8 mouse cellular contexts compared by ENCODE assay signal in genomic region chr7:141463824-141464602, GRCm38 (mm10). TPM values are rescaled to one million over a fixed set of nuclear protein-coding genes. Genes with fewer than 3 reads are reported as not detected.
A peak's percentile ranks its signal among the peaks of the same experiment; 100 is the strongest.
DNase-seq lines count a peak whose midpoint lies in the region; ATAC-seq and TF ChIP-seq lines count a peak whose summit lies in the region.

No protein-coding gene starts in this region.

- no peaks in the 10 kb centered on the region for H3K9me3 ChIP-seq in heart, postnatal 0 days (replicated peaks; ENCODE audit: control insufficient read depth, low read length)
- no peaks in the 10 kb centered on the region for H3K9me3 ChIP-seq in limb, embryonic 10.5 days (replicated peaks)
- H3K9me3 ChIP-seq in midbrain, embryonic 13.5 days, result no peaks in the 10 kb centered on the region

- H3K27me3 ChIP-seq in testis, adult 2 months (ENCODE audit: control insufficient read depth, insufficient read depth, low read length), result no peaks in the 10 kb centered on the region
- peaks cover 16% of the 10 kb centered on the region; the same call in 1 of the 2 replicates for H3K27me3 ChIP-seq in heart, postnatal 0 days (ENCODE audit: control insufficient read depth, insufficient read depth, low read length)
- peaks cover 79% of the 10 kb centered on the region for H3K27me3 ChIP-seq in limb, embryonic 10.5 days (ENCODE audit: low read depth, poor library complexity, severe bottlenecking)
- H3K27me3 ChIP-seq in midbrain, embryonic 13.5 days, result peaks cover 82% of the 10 kb centered on the region

- no peak for TF ChIP-seq CTCF in testis, adult 2 months (IDR thresholded peaks at IDR 0.05; ENCODE audit: control insufficient read depth, insufficient read depth, insufficient replicate concordance, low read depth, low read length)
- TF ChIP-seq CTCF in heart, postnatal 0 days (IDR thresholded peaks at IDR 0.05; ENCODE audit: low read depth), result no peak

- peak overlapping the region; percentile 66 for H3K4me3 ChIP-seq in testis, adult 2 months (ENCODE audit: control insufficient read depth, low read depth, low read length)
- peak overlapping the region; percentile 36 for H3K4me3 ChIP-seq in heart, postnatal 0 days (ENCODE audit: low read depth, low read length)
- H3K4me3 ChIP-seq in limb, embryonic 10.5 days, result peak overlapping the region; percentile 40
- peak overlapping the region; percentile 16; the same call in 1 of the 2 replicates for H3K4me3 ChIP-seq in midbrain, embryonic 13.5 days (replicated peaks)

- peak overlapping the region; percentile 53 for H3K4me2 ChIP-seq in heart, postnatal 0 days (ENCODE audit: low read depth, low read length)
- H3K4me2 ChIP-seq in midbrain, embryonic 13.5 days (replicated peaks), result 0 out of 2 replicates have a peak overlapping the region, but pooled peaks have one; percentile 36

- H3K27ac ChIP-seq in testis, adult 2 months (ENCODE audit: control insufficient read depth, insufficient read depth, low read depth, low read length), result no peak overlapping the region; the same call in 1 of the 2 replicates
- H3K27ac ChIP-seq in heart, postnatal 0 days (ENCODE audit: low read depth), result peak overlapping the region; percentile 78
- H3K27ac ChIP-seq in limb, embryonic 10.5 days, result peak overlapping the region; percentile 66
- H3K27ac ChIP-seq in midbrain, embryonic 13.5 days, result no peak overlapping the region

- TF ChIP-seq EP300 in heart, postnatal 0 days (IDR thresholded peaks at IDR 0.05; ENCODE audit: low read depth), result peak; percentile 31; the same call in 1 of the 2 replicates

- TF ChIP-seq POLR2A in testis, adult 2 months (IDR thresholded peaks at IDR 0.05; ENCODE audit: control insufficient read depth, low read depth, low read length), result no peak

- ATAC-seq in heart, postnatal 0 days (ENCODE audit: insufficient read depth, low read depth), result 0 out of 2 replicates have a peak, but pooled peaks have one; percentile 1
- no peak for ATAC-seq in midbrain, embryonic 13.5 days

- H3K4me1 ChIP-seq in testis, adult 2 months (ENCODE audit: control insufficient read depth, insufficient read depth, low read length), result peaks cover 62% of the 10 kb centered on the region
- H3K4me1 ChIP-seq in heart, postnatal 0 days (ENCODE audit: control insufficient read depth, insufficient read depth), result peaks cover 20% of the 10 kb centered on the region
- H3K4me1 ChIP-seq in limb, embryonic 10.5 days, result peaks cover 82% of the 10 kb centered on the region
- H3K4me1 ChIP-seq in midbrain, embryonic 13.5 days (replicated peaks), result peaks cover 37% of the 10 kb centered on the region

- 32% methylated on average over 12 of the region's 12 CpGs for WGBS in heart, postnatal 0 days
- WGBS in limb, embryonic 10.5 days, result 22% methylated on average over 12 of the region's 12 CpGs
- WGBS in midbrain, embryonic 13.5 days, result 14% methylated on average over 12 of the region's 12 CpGs

- no peak for DNase-seq in testis, postnatal 10 days (ENCODE audit: low spot score)
- peak; percentile 68 for DNase-seq in heart, postnatal 0 days (ENCODE audit: low spot score)
- DNase-seq in limb, embryonic 10.5 days (ENCODE audit: low spot score), result no peak
- no peak for DNase-seq in frontal cortex, adult 2 months (ENCODE audit: extremely low spot score in 1 of 2, low spot score in 1 of 2)
- no peak for DNase-seq in layer of hippocampus, postnatal 10 days (ENCODE audit: low spot score in 2 of 2)
- DNase-seq in right cerebral cortex, postnatal 25 days, result no peak

- no peaks in the 10 kb centered on the region for H3K36me3 ChIP-seq in testis, adult 2 months (ENCODE audit: control insufficient read depth, insufficient read depth, low read length)
- peaks cover 15% of the 10 kb centered on the region for H3K36me3 ChIP-seq in heart, postnatal 0 days (replicated peaks; ENCODE audit: control insufficient read depth, insufficient read depth, low read length)
- peaks cover 5% of the 10 kb centered on the region; the same call in 1 of the 2 replicates for H3K36me3 ChIP-seq in limb, embryonic 10.5 days
- H3K36me3 ChIP-seq in midbrain, embryonic 13.5 days, result peaks cover 11% of the 10 kb centered on the region

- H3K9ac ChIP-seq in heart, postnatal 0 days (replicated peaks; ENCODE audit: low read depth, low read length), result 0 out of 2 replicates have a peak overlapping the region, but pooled peaks have one; percentile 9
- no peak overlapping the region; the same call in 1 of the 2 replicates for H3K9ac ChIP-seq in midbrain, embryonic 13.5 days (replicated peaks)

RNA-seq across cellular contexts. Expression of gene Cracr2b, which starts 3.1 kb away (rescaled TPM):
- 2.1 and 2.4 TPM in 2 replicates for polyA plus RNA-seq in testis, adult 2 months (2012; rRNA removed)
- 6.2 and 134 TPM in 2 replicates for total RNA-seq in heart, postnatal 0 days (2014; rRNA removed; ENCODE audit: low replicate concordance)
- 23.9 and 24.2 TPM in 2 replicates for polyA plus RNA-seq in heart, postnatal 0 days (2015; fragmentation: Nextera tagmentation; extraction: Ambion mirVana)
- 7.0 and 7.8 TPM in 2 replicates for polyA plus RNA-seq in limb, embryonic 10.5 days (2016; fragmentation: Nextera tagmentation; extraction: Ambion mirVana)
- 6.8 TPM in 2 replicates for polyA plus RNA-seq in midbrain, embryonic 13.5 days (2015; fragmentation: Nextera tagmentation; extraction: Ambion mirVana)
- 5.1 and 8.7 TPM in 2 replicates for polyA plus RNA-seq in frontal cortex, adult 2 months (2012; rRNA removed)
- 1 to 10 TPM; 4.6 to 7.2 TPM for total RNA-seq in layer of hippocampus, postnatal 10 days (2021)

RNA-seq across cellular contexts. Expression of gene Cd151, which starts 3.2 kb away (rescaled TPM):
- polyA plus RNA-seq in testis, adult 2 months (2012; rRNA removed), result 102 and 104 TPM in 2 replicates
- 288 and 323 TPM in 2 replicates for total RNA-seq in heart, postnatal 0 days (2014; rRNA removed; ENCODE audit: low replicate concordance)
- polyA plus RNA-seq in heart, postnatal 0 days (2015; fragmentation: Nextera tagmentation; extraction: Ambion mirVana), result 37.8 and 39.7 TPM in 2 replicates
- polyA plus RNA-seq in limb, embryonic 10.5 days (2016; fragmentation: Nextera tagmentation; extraction: Ambion mirVana), result 14.0 and 15.8 TPM in 2 replicates
- polyA plus RNA-seq in midbrain, embryonic 13.5 days (2015; fragmentation: Nextera tagmentation; extraction: Ambion mirVana), result 15.4 and 19.9 TPM in 2 replicates
- polyA plus RNA-seq in frontal cortex, adult 2 months (2012; rRNA removed), result 61.0 and 61.7 TPM in 2 replicates
- total RNA-seq in layer of hippocampus, postnatal 10 days (2021), result 10 to 100 TPM; 38.7 to 39.9 TPM

RNA-seq across cellular contexts. Expression of gene Pnpla2, which starts 9.0 kb away (rescaled TPM):
- polyA plus RNA-seq in testis, adult 2 months (2012; rRNA removed), result 379 and 436 TPM in 2 replicates
- 47.9 and 63.8 TPM in 2 replicates for total RNA-seq in heart, postnatal 0 days (2014; rRNA removed; ENCODE audit: low replicate concordance)
- 157 and 159 TPM in 2 replicates for polyA plus RNA-seq in heart, postnatal 0 days (2015; fragmentation: Nextera tagmentation; extraction: Ambion mirVana)
- polyA plus RNA-seq in limb, embryonic 10.5 days (2016; fragmentation: Nextera tagmentation; extraction: Ambion mirVana), result 11.6 and 12.4 TPM in 2 replicates
- polyA plus RNA-seq in midbrain, embryonic 13.5 days (2015; fragmentation: Nextera tagmentation; extraction: Ambion mirVana), result 16.2 and 19.2 TPM in 2 replicates
- 27.5 and 29.8 TPM in 2 replicates for polyA plus RNA-seq in frontal cortex, adult 2 months (2012; rRNA removed)
- total RNA-seq in layer of hippocampus, postnatal 10 days (2021), result 10 to 100 TPM; 18.7 to 23.4 TPM

RNA-seq across cellular contexts. Expression of gene Polr2l, which starts 10.9 kb away (rescaled TPM):
- polyA plus RNA-seq in testis, adult 2 months (2012; rRNA removed), result 20.8 and 21.1 TPM in 2 replicates
- total RNA-seq in heart, postnatal 0 days (2014; rRNA removed; ENCODE audit: low replicate concordance), result 17.4 and 32.3 TPM in 2 replicates
- polyA plus RNA-seq in heart, postnatal 0 days (2015; fragmentation: Nextera tagmentation; extraction: Ambion mirVana), result 77.6 and 81.3 TPM in 2 replicates
- 77.2 and 86.8 TPM in 2 replicates for polyA plus RNA-seq in limb, embryonic 10.5 days (2016; fragmentation: Nextera tagmentation; extraction: Ambion mirVana)
- polyA plus RNA-seq in midbrain, embryonic 13.5 days (2015; fragmentation: Nextera tagmentation; extraction: Ambion mirVana), result 88.2 and 91.1 TPM in 2 replicates
- polyA plus RNA-seq in frontal cortex, adult 2 months (2012; rRNA removed), result 41.5 and 47.6 TPM in 2 replicates
- 10 to 100 TPM; 43.0 to 50.5 TPM for total RNA-seq in layer of hippocampus, postnatal 10 days (2021)

RNA-seq across cellular contexts. Expression of gene Tspan4, which starts 11.0 kb away (rescaled TPM):
- polyA plus RNA-seq in testis, adult 2 months (2012; rRNA removed), result 14.6 and 15.5 TPM in 2 replicates
- total RNA-seq in heart, postnatal 0 days (2014; rRNA removed; ENCODE audit: low replicate concordance), result 84.2 and 87.8 TPM in 2 replicates
- 72.2 and 72.3 TPM in 2 replicates for polyA plus RNA-seq in heart, postnatal 0 days (2015; fragmentation: Nextera tagmentation; extraction: Ambion mirVana)
- 25.0 and 36.9 TPM in 2 replicates for polyA plus RNA-seq in limb, embryonic 10.5 days (2016; fragmentation: Nextera tagmentation; extraction: Ambion mirVana)
- 22.5 and 23.6 TPM in 2 replicates for polyA plus RNA-seq in midbrain, embryonic 13.5 days (2015; fragmentation: Nextera tagmentation; extraction: Ambion mirVana)
- 38.7 and 40.9 TPM in 2 replicates for polyA plus RNA-seq in frontal cortex, adult 2 months (2012; rRNA removed)
- total RNA-seq in layer of hippocampus, postnatal 10 days (2021), result 10 to 100 TPM; 32.9 to 34.1 TPM

Comparison
In these comparisons a context has a peak if more than half of its experiments do, and no peak if none do; other contexts are left out.
1. H3K27ac ChIP-seq: peak in heart, postnatal 0 days (single experiment) and limb, embryonic 10.5 days (single experiment); none in testis, adult 2 months (single experiment) and midbrain, embryonic 13.5 days (single experiment).
2. H3K4me3 ChIP-seq: peak in every context shown above with its lines; median percentile 66 in testis, adult 2 months; 40 in limb, embryonic 10.5 days; 36 in heart, postnatal 0 days; 16 in midbrain, embryonic 13.5 days.